Mouse (Mus musculus) liver, postnatal 0 days (tissue): ENCODE data around the gene 3110082I17Rik.

ENCODE experiments used
- CTCF ChIP-seq: sonication (generic); IDR thresholded peaks from 2 replicates; pipeline ENCODE4 v1.5.1; 2016; ENCODE audit warnings: antibody characterized with exemption, low read depth
- EP300 ChIP-seq: IDR thresholded peaks from 2 replicates; pipeline ENCODE4 v1.6.1; 2016; ENCODE audit warnings: antibody characterized with exemption, low read depth, mild to moderate bottlenecking

- peak; percentile 30 for TF ChIP-seq CTCF
- no peak for TF ChIP-seq EP300
These were observed 15.1 kb downstream of the 3110082I17Rik start for GRCm38 (mm10) chr5:139445258-139445657.
